Mouse (Mus musculus): ENCODE data around the gene Slc40a1.

The Slc40a1 gene

GRCm38 (mm10) chr1:45882076-45882475 is 44.2 kb downstream of the Slc40a1 start:
- DNase-seq: no peak

DNA sequence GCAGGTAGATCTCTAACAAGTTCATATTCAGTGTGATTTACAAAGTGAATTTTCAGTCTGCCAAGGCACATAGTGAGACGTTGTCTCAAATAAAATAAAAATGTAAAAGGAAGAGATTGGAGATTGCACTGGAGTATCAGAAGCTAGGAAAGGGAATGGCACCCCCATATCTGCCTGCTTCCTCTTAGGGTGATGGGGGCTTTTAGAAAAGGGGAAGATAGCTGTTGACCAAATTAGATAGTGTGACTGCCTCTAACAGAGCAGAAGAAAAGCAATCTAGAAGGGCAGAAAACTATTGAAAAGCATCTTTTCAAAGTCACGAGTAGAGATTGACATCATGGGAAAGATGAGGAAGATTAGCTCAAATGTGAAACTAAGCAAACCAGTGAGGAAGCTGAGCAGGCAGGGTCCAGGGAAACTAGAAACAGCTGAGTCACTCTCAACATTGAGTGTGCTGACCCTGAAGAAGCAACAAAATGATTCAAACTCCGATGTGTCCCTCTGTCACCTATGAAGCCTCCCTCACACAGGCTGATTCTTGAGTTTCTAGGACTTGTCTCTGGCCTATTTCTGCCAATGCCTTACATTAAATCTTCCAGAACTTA is 45.0 kb downstream of the Slc40a1 start:
- no peak for DNase-seq

- DNase-seq: no peak
Observed at GRCm38 (mm10) chr1:45877463-45877862, 48.9 kb downstream of the Slc40a1 start.

- DNase-seq: no peak
Observed at GRCm38 (mm10) chr1:45876450-45877198, 49.7 kb downstream of the Slc40a1 start.

DNA sequence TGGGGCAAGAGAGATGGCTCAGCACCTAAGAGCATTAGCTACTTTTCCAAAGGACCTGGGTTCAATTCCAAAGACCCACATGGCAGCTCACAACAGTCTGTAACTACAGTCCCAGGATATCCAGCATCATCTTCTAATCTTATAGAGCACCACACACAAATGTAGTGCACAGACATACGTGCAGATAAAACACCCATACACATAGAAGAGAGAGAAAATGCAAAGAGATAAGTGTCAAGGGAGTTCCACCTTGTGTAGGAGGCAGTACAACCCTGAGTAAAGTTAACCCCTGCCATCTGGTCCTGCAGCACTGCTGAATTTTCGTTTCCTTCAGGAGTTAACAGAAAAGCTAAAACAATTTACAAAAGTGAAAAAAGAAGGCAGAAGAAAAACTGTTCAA is 50.7 kb downstream of the Slc40a1 start:
- no peak for DNase-seq

DNA sequence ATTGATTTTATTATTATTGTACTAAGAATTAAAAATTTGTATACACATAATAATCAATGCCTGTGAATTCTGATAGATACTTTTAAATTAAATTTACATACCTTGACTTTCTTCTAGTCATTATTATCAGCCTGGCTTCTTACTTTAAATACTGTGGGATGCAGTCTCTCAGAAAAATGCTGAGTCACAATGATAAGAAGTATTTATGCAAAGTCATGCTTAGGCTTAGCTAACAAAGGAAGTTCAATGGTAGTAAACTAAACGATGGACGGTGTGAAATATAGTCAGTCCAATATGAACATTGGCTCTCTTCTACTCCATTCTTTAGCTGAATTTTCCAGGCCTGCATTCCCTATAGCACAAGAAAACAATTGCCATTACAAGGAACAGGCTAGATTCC is 53.1 kb downstream of the Slc40a1 start:
- DNase-seq: no peak

DNA sequence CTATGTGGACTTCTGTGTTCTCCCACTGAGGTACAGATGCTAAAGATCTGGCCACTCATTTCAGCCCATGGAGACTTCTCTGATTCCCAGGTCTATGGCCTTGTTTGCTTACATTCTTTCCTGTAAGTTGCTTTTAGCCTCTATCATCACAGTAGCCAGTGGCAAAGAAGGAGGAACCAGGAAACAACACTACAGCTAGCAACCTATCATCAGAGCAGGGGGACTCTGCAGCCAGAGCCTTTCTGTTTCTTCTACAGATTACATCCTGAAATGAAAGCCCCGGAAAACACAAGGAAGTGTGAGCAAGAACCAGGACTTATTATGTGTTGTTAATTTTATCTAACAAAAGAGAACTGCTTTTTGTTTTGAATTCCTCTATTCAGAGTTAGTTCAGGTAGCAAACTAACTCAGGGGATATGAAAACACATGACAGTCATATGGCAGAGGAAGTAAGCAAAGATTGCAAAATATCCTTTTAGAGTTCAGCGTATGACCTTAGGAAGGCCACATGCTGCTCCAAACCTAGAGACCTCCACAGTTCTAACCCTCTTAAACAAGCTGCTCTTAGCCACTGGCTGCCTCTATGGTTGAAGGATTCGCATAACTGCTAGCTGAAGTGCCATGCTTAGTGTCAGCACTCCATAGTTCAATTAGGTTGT is 57.7 kb downstream of the Slc40a1 start:
- no peak for DNase-seq

- DNase-seq: no peak
Observed at GRCm38 (mm10) chr1:45868050-45868449, 58.3 kb downstream of the Slc40a1 start.

DNA sequence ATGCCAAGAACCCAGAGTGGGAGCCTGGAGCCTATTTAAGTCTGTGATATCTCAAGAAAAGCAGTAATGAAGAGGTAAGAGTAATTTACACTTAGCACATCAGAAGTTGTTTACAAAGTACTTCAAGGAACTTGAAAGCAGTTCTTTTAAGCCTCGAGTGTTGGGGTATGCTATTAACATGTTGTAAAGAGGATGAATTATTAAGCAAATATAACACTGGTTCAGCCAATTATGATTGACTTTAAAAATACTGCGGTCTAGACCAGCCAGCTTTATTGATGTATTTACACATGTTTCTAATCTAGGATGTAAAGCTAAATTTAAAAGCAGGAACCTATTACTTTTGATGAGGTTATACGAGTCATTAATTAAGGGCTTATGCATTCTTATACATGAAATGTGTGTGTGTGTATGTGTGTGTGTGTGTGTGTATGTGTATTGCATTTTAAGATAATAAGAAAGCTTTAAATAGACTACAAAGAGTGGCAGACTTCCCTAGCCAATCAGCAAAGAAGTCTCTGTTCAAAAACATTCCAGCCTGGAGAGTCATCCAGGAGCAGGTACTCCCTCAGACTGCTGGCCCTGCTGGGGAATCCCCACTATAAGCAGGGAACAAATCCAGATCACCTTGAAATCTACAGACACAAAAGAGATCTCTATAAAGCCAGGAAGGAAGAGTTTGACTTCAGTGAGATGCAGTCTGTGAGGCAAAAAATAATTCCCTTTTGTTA is 59.9 kb downstream of the Slc40a1 start:
- DNase-seq: no peak

DNA sequence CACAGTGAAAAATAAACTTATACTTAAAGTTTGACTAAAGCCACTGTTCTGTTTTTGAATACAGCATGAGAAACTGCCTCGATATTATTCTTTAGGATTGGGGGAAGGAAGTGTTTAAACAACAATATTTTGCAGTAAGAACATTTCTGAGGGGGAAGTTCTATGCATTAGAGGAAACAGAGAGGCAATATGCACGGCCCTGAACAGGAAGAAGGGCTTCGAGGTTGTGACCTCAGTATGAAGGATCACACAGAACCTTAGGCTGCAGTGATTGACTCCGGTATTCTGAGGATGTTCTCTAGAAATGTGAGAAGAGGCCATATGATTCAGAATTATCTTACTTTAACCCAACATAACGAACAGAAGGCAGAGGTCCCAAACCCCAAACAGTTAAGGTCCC is 60.6 kb downstream of the Slc40a1 start:
- no peak for DNase-seq

GRCm38 (mm10) chr1:45865316-45865715 is 61.0 kb downstream of the Slc40a1 start:
- no peak for DNase-seq

- no peak for DNase-seq
Observed at GRCm38 (mm10) chr1:45864564-45865014, 61.7 kb downstream of the Slc40a1 start.

GRCm38 (mm10) chr1:45863641-45864040 is 62.7 kb downstream of the Slc40a1 start:
- no peak for DNase-seq

GRCm38 (mm10) chr1:45861162-45861561 is 65.2 kb downstream of the Slc40a1 start:
- DNase-seq: no peak

DNA sequence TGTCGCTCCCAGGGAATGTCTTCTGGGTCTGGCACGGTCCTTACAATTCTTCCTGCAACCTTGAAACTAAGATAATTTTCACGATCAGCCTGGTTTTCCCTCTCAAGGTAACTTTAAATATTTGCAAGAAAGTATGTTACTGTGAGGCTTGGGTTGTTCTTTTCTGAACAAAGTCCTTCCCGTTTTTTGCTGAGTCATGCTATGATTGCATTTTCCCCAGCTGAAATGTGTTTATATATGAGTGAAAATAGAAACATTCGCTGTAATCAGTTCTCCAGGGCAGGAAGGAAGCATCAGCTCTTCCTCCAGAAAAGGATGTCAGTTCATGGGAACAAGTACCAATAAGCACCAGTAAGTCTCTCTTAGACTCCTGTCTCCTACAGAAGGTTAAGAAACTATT is 66.0 kb downstream of the Slc40a1 start:
- peak; percentile 3 for DNase-seq

Data from right cerebral cortex, adult 18-20 months (tissue).